Comparison of ENCODE assay signal across 8 mouse cellular contexts in genomic region chr2:167924803-167925604, GRCm38 (mm10). TPM values are rescaled to one million over a fixed set of nuclear protein-coding genes. Genes with fewer than 3 reads are reported as not detected.
A peak's percentile ranks its signal among the peaks of the same experiment; 100 is the strongest.
DNase-seq lines count a peak whose midpoint lies in the region; ATAC-seq and TF ChIP-seq lines count a peak whose summit lies in the region.

No protein-coding gene starts in this region.

- H3K36me3 ChIP-seq in E14TG2a.4 (ENCODE audit: insufficient read depth, low read length): no peaks in the 10 kb centered on the region
- H3K36me3 ChIP-seq in forebrain, embryonic 14.5 days (ENCODE audit: control insufficient read depth, insufficient read depth, low read length): no peaks in the 10 kb centered on the region
- H3K36me3 ChIP-seq in liver, embryonic 15.5 days (replicated peaks): no peaks in the 10 kb centered on the region
- H3K36me3 ChIP-seq in neural tube, embryonic 11.5 days (ENCODE audit: control insufficient read depth, insufficient read depth, low read length): no peaks in the 10 kb centered on the region
- no peaks in the 10 kb centered on the region for H3K36me3 ChIP-seq in stomach, embryonic 16.5 days (ENCODE audit: control insufficient read depth, insufficient read depth, low read length)

- peak overlapping the region; percentile 54 for H3K9ac ChIP-seq in forebrain, embryonic 14.5 days (ENCODE audit: low read length)
- H3K9ac ChIP-seq in liver, embryonic 15.5 days: peak overlapping the region; percentile 45
- peak overlapping the region; percentile 57 for H3K9ac ChIP-seq in neural tube, embryonic 11.5 days (ENCODE audit: low read length)
- H3K9ac ChIP-seq in stomach, embryonic 16.5 days (ENCODE audit: low read length): peak overlapping the region; percentile 65

- 3% methylated on average over 29 of the region's 29 CpGs for WGBS in forebrain, embryonic 14.5 days
- 2% methylated on average over 29 of the region's 29 CpGs for WGBS in liver, embryonic 15.5 days (ENCODE audit: insufficient replicate concordance)
- WGBS in neural tube, embryonic 11.5 days: 3% methylated on average over 29 of the region's 29 CpGs
- WGBS in stomach, embryonic 16.5 days: 2% methylated on average over 29 of the region's 29 CpGs

- peak overlapping the region; percentile 67 for H3K4me3 ChIP-seq in E14TG2a.4 (replicated peaks; ENCODE audit: low read length)
- H3K4me3 ChIP-seq in forebrain, embryonic 14.5 days (ENCODE audit: low read depth, low read length): peak overlapping the region; percentile 32
- H3K4me3 ChIP-seq in liver, embryonic 15.5 days (replicated peaks): peak overlapping the region; percentile 51
- H3K4me3 ChIP-seq in neural tube, embryonic 11.5 days (ENCODE audit: low read depth, low read length): peak overlapping the region; percentile 38
- peak overlapping the region; percentile 43 for H3K4me3 ChIP-seq in stomach, embryonic 16.5 days (replicated peaks; ENCODE audit: low read length)

- peak; percentile 75 for DNase-seq in cerebellum, adult 11 months
- peak; percentile 78 for DNase-seq in forebrain, embryonic 14.5 days (ENCODE audit: low spot score)
- DNase-seq in heart, postnatal 10 days: peak; percentile 88 to 91
- peak; percentile 92 to 95 for DNase-seq in kidney, postnatal 4 days
- DNase-seq in neural tube, embryonic 11.5 days (ENCODE audit: low spot score): peak; percentile 85

- no peak for TF ChIP-seq CTCF in E14TG2a.4 (conservative IDR thresholded peaks at IDR 0.05; ENCODE audit: low read length)

- no peaks in the 10 kb centered on the region for H3K27me3 ChIP-seq in E14TG2a.4 (ENCODE audit: insufficient read depth, low read length)
- no peaks in the 10 kb centered on the region for H3K27me3 ChIP-seq in forebrain, embryonic 14.5 days (replicated peaks; ENCODE audit: control insufficient read depth, insufficient read depth, low read length)
- H3K27me3 ChIP-seq in liver, embryonic 15.5 days: no peaks in the 10 kb centered on the region
- H3K27me3 ChIP-seq in neural tube, embryonic 11.5 days (ENCODE audit: control insufficient read depth, insufficient read depth, low read length): no peaks in the 10 kb centered on the region
- no peaks in the 10 kb centered on the region for H3K27me3 ChIP-seq in stomach, embryonic 16.5 days (ENCODE audit: control insufficient read depth, insufficient read depth, low read length)

- peaks cover 6% of the 10 kb centered on the region; the same call in 1 of the 2 replicates for H3K4me1 ChIP-seq in E14TG2a.4 (replicated peaks; ENCODE audit: low read depth, low read length)
- peaks cover 6% of the 10 kb centered on the region; the same call in 1 of the 2 replicates for H3K4me1 ChIP-seq in forebrain, embryonic 14.5 days (ENCODE audit: control insufficient read depth, insufficient read depth, low read length)
- H3K4me1 ChIP-seq in liver, embryonic 15.5 days (replicated peaks): peaks cover 45% of the 10 kb centered on the region
- peaks cover 4% of the 10 kb centered on the region; the same call in 1 of the 2 replicates for H3K4me1 ChIP-seq in neural tube, embryonic 11.5 days (ENCODE audit: control insufficient read depth, insufficient read depth, low read length)
- no peaks in the 10 kb centered on the region for H3K4me1 ChIP-seq in stomach, embryonic 16.5 days (ENCODE audit: control insufficient read depth, insufficient read depth, low read length)

- peak; percentile 73 for ATAC-seq in forebrain, embryonic 14.5 days
- peak; percentile 65 for ATAC-seq in liver, embryonic 15.5 days (ENCODE audit: insufficient read depth)
- ATAC-seq in neural tube, embryonic 11.5 days (ENCODE audit: insufficient read depth, low FRiP score, low TSS enrichment): no peak
- ATAC-seq in stomach, embryonic 16.5 days (ENCODE audit: insufficient read depth, low FRiP score): peak; percentile 79

- H3K27ac ChIP-seq in forebrain, embryonic 14.5 days (ENCODE audit: low read depth, low read length): no peak overlapping the region
- H3K27ac ChIP-seq in liver, embryonic 15.5 days (replicated peaks): peak overlapping the region; percentile 80
- H3K27ac ChIP-seq in neural tube, embryonic 11.5 days (ENCODE audit: low read depth, low read length): no peak overlapping the region
- H3K27ac ChIP-seq in stomach, embryonic 16.5 days (ENCODE audit: low read length): peak overlapping the region; percentile 85

- H3K9me3 ChIP-seq in E14TG2a.4 (ENCODE audit: low read length): peaks cover 52% of the 10 kb centered on the region
- no peaks in the 10 kb centered on the region for H3K9me3 ChIP-seq in forebrain, embryonic 14.5 days (replicated peaks; ENCODE audit: control insufficient read depth, low read length)
- H3K9me3 ChIP-seq in liver, embryonic 15.5 days (replicated peaks): no peaks in the 10 kb centered on the region
- H3K9me3 ChIP-seq in neural tube, embryonic 11.5 days (ENCODE audit: control insufficient read depth, low read length): no peaks in the 10 kb centered on the region
- no peaks in the 10 kb centered on the region for H3K9me3 ChIP-seq in stomach, embryonic 16.5 days (replicated peaks; ENCODE audit: control insufficient read depth, low read length)

- intact Hi-C loops in heart, postnatal 10 days (cut with DNase I): no loop called here

- peak overlapping the region; percentile 56 for H3K4me2 ChIP-seq in forebrain, embryonic 14.5 days (ENCODE audit: low read length)
- peak overlapping the region; percentile 80 for H3K4me2 ChIP-seq in liver, embryonic 15.5 days
- peak overlapping the region; percentile 70 for H3K4me2 ChIP-seq in neural tube, embryonic 11.5 days (ENCODE audit: low read depth)
- peak overlapping the region; percentile 65 for H3K4me2 ChIP-seq in stomach, embryonic 16.5 days (ENCODE audit: low read depth, low read length)

RNA-seq across cellular contexts. Expression of gene Ptpn1, which starts 6.9 kb away (rescaled TPM):
- polyA plus RNA-seq in forebrain, embryonic 14.5 days (2014; fragmentation: Nextera tagmentation; extraction: Ambion mirVana): 65.1 and 79.2 TPM in 2 replicates
- 10 to 100 TPM; 27.3 to 34.9 TPM for total RNA-seq in heart, postnatal 10 days (2021)
- polyA plus RNA-seq in liver, embryonic 15.5 days (2015; fragmentation: Nextera tagmentation; extraction: Ambion mirVana): 25.6 and 31.1 TPM in 2 replicates
- 84.3 and 98.9 TPM in 2 replicates for polyA plus RNA-seq in neural tube, embryonic 11.5 days (2014; fragmentation: Nextera tagmentation; extraction: Ambion mirVana)
- 49.5 and 51.3 TPM in 2 replicates for polyA plus RNA-seq in stomach, embryonic 16.5 days (2015; fragmentation: Nextera tagmentation; extraction: Ambion mirVana)

Comparison
In these comparisons a context has a peak if more than half of its experiments do, and no peak if none do; other contexts are left out.
1. H3K27ac ChIP-seq: peak in liver, embryonic 15.5 days (single experiment) and stomach, embryonic 16.5 days (single experiment); none in forebrain, embryonic 14.5 days (single experiment) and neural tube, embryonic 11.5 days (single experiment).
2. Peak in every context shown above with its lines, with median percentiles within 50 percentile points of each other: H3K4me3 ChIP-seq, DNase-seq, H3K4me2 ChIP-seq and H3K9ac ChIP-seq.